Mouse (Mus musculus): ENCODE measurements around the gene Snx19. TPM values are rescaled to one million over a fixed set of nuclear protein-coding genes. Genes with fewer than 3 reads are reported as not detected.

Gene Snx19
- total RNA-seq, 2 experiments from 2014 or later, result 48.4 to 52.3 TPM

DNA sequence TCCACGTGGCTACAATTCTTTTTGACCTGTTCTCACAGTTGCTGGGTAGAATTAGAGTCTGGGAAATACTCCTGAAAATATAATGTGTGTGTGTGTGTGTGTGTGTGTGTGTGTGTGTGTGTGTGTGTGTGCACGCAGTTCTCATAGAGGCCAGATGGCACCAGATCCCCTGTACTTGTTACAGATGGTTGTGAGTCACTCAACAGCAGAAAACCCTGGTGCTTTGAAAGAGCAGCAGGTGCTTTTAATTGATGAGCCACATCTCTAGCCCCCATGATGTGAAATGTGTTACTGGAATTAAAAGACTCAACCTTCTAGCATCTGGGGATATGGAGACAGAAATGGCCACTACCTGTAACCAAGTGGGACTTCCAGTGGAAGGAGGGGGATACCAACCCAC lies 58.3 kb downstream of the Snx19 start:
- DNase-seq, result no peak

DNA sequence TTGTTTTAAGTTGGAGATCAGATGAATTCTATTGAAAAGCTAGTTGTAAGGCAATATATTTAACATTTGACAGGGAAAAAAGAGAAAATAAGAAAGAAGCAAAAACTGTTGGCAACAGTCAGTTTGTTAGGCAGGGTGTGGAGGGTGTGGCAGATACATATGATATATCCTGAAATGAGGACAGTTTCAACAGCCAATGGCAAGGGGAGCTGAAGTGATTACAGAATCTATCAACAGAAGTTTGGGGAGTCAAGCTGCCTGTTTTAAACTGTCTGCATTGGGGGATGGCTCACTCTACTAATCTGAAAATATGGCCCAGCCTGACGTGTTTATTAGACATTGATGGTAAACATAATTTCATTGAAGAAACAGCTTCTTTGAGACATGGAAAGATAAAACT lies 61.5 kb downstream of the Snx19 start:
- no peak for DNase-seq

DNA sequence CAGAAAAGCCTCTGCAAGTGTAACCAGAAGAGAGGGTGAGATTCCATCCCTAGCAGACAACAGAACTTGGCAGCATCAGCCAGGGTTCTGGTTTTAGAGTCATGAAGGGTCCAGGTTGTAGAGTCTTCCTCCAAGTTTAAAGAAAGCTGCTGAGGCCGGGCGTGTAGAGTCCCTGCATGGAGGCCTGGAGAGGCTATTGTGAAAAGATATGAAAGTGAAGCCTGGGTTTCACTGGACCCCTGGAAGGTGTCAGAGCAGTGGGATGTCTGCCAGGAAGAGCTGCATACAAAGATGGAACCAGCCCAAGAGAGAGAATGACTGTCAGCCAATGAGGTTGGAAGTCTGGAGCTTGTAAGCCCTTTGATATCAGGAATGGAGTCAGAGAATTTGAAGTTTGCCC lies 67.5 kb downstream of the Snx19 start:
- no peak for DNase-seq

DNA sequence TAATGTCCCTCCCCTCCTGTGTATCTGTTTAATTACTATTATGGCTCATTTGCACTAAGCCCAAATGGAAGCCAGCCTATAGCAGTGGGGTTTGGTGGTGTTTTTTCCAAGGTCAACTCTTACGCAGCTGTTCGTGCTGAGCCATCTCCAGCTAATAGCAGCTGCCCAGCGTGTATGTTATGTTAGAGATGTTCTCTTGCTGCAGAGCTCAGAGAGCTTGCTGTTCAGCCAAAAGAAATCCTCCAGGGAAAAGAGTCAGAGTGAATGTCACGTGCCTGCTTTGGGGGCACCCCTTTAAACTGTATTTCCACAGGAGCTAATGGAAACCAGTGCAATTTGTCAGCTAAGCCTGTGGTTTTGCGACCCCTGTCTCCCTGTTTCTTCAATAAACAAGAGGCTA lies 82.1 kb downstream of the Snx19 start:
- DNase-seq, result no peak

DNA sequence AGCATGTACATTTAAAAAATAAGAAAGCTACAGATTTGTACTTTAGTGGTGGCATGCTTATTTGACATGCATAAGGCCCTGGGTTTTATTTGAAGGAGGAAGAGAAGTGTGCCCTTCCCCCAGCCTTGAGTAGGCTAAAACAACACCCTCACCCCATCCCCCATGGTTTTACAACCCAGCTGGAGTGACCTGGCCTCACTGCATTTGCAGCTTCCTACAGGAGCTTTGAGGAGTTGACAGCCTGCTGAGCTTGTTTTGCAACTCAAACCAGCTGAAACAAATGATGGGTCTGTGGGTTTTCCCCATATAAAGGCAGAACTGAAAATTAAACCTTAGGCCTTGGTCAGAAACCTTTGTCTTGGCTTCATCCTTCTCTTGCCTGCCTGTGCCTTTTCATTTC lies 89.0 kb downstream of the Snx19 start:
- DNase-seq, result no peak
